Mouse (Mus musculus) lung, adult 2 months (tissue): ENCODE measurements around the gene Ethe1.

ENCODE experiments used
- CTCF ChIP-seq: fragments of 200-500 bp; IDR thresholded peaks from 2 replicates; pipeline ENCODE4 v1.5.1; 2011; ENCODE audit warnings: mild to moderate bottlenecking, low read length, control low read depth; ENCODE audit not compliant: insufficient read depth
- POLR2A ChIP-seq: fragments of 200-500 bp; IDR thresholded peaks from 2 replicates; pipeline ENCODE4 v1.6.1; 2011; ENCODE audit warnings: low read depth, mild to moderate bottlenecking, control low read depth, low read length, borderline replicate concordance; ENCODE audit errors: extremely low read depth

DNA sequence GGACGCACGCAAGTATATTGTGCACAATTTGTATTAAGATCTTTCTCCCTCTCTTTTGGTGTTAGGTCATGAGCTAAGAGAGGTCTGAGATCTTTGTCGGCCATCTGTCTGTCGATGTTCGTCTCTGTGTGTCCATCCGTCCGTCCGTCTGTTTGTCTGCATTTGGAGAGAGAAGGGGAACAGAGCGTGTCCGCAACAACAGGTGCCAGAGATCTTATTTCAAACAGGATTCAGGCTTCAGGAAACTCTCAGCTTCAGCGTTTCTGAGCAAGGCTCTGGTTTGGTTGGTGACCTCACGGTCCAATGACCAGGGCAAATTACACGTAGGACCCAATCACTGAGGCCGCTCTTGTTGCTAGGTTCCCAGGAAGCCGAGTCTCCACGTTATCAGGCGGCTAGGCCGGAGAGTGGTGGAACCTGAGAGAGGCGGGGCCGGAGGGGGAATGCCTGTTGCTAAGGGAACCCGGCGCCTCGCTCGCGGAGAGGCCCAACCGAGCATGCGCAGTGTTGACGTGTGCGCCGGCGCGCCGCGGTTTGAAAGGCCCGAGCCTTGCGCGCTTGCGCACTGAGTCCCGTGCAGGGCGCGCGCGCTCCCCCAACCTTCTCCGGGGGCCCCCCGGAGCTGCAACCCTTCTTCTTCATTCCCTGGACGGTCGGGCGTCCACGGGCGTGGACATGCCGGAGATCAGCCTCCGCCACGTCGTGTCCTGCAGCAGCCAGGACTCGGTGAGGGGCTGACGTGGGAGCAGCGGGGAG, 40.5 kb upstream of the Ethe1 start:
- no peak for TF ChIP-seq POLR2A
- no peak for TF ChIP-seq CTCF
